Mouse (Mus musculus): ENCODE results near the gene Samhd1.

Gene Samhd1

DNA sequence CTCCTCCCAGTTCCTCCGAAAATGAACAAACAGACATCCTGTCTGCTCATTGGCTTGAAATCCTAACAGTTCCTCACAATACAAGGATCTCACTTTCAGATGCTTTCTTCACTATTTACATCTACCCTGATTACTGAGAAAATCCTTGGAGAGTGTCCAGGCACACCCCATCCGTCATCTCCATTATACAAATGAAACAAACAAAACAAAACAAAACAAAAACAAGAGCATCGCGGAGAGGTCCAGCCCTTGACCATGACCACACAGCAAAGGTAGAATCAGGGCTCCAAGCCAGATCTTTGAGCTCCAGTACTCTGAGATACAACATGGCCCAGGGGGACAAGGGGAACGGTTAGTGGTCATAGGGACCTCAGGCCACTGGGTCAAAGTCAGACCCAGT is 60.3 kb downstream of the Samhd1 start:
- intact Hi-C loops (cut with DNase I): no loop called here

DNA sequence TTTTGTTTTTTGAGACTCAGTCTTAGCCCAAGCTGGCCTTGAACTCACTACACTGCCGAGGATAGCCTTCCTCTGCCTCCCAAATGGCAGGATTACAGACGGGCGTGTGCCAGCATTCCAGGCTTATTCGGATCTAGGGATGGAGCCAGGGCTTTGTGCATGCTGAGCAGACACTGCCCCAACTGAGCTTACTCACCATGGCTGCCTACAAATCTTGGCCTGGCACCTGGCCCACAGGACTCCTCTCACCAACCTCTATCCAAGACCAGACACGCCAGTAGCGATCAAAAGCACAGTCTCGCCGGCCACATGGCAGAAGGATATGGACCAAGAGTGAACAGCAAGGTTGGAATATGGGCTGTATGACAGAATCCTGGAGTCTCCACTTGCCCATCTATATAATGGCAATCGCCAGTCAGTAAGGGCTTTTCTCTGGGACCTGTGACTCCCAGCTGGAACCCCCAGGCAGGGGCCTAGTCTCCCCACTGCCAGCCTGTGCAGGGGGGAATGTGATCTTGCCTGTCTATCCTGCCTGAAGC is 60.8 kb downstream of the Samhd1 start:
- intact Hi-C loops (cut with DNase I): no loop called here

DNA sequence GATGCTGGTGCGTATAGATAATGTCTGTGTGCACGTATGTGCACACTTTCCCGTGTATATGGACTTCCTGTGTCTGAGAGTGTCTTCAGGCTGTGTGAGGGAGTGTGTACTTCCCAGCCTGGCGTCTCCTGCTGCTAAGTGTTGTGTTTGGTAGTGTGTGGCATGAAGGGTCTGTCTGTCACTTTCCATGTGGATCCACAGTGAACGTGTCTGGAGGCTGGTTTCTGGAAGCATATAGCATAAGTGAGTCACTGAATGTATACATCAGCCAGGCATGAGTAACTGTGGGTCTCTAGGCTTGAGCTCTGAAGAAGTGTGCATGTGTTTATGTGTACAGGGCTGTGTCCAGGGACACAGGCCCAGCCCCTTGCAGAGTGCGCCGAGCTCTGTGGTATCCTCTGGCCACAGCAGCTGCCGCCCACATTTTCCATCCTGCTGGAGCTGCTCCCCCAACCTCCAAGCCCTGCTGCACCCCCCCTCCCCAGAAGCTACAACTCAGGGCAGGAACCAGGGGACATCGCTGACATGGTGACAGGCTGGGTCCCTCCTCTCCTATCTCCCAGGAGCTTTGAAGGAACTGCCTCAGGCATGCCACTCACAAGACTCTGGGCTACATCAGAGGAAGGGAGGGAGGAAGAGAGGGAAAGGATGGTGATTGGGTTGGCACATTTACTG is 61.5 kb downstream of the Samhd1 start:
- intact Hi-C loops (cut with DNase I): no loop called here

DNA sequence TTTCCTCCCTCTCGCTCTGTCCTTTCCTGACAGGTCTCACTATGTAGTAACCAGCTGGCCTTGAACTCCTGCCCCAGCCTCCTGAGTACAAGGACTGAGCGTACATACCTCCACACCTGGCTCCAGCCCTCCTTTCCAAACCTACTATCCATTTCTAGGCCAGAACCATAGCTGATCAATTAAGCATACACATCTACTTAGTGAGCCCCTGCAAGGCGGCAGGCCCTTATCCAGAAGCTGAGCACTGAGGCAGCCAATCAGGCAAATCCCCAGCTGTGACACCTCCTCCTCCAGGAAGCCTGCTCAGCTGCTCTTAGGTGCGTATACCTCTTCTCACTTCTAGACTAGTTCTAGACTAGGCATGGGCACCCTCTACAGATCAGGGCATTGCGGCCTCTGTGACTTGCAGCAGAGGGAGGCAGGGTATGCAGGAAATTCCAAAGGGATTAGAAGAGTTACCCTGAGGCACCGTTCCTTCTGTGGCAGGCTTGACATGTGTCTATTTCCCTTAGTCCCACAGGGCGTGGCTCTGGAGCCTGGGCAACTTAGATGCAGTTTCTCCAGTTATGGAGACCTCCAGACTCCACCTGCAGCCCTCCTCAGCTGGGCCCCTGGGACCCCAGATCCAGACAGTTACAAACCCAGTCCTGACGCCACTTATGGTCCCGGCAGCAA is 62.6 kb downstream of the Samhd1 start:
- intact Hi-C loops (cut with DNase I): no loop called here

DNA sequence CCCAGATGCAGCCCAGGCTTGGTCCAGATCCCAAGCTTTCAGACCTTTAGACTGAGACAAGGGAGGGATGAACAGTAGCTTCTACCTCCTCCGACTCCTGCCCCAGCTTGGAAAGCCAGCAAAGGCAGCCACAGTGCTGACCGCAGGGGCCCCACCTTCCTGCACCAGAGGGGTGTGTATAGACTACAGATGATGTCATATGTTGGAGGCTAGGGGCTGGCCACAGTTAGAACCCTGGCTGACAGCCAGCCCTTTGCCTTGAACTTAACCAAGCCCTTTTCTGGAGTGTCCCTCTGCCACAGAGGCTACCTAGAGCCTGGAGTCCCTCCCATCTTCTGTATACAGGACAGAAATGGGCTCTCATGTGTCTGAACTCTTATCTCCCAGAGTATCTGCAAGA is 63.5 kb downstream of the Samhd1 start:
- intact Hi-C loops (cut with DNase I): no loop called here

DNA sequence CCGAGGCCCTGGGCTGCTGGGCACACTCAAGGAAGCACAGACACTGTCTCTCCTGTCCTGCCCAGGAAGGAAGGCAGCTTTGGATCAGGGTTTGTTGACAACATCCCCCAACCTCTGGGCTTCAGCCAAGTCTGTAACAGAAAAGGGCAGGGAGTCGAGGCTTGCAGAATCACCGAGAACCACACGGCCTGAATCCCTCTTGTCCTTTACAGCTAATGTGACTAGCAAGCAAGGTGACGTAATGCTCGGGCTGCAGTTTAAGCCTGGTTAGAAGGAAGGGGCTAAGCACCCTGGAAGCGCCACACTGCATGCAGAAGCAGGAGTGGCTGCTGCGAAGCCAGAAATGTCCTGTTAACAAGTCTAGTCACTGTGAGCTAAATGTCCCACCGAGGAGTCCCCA is 64.7 kb downstream of the Samhd1 start:
- intact Hi-C loops (cut with DNase I): no loop called here

DNA sequence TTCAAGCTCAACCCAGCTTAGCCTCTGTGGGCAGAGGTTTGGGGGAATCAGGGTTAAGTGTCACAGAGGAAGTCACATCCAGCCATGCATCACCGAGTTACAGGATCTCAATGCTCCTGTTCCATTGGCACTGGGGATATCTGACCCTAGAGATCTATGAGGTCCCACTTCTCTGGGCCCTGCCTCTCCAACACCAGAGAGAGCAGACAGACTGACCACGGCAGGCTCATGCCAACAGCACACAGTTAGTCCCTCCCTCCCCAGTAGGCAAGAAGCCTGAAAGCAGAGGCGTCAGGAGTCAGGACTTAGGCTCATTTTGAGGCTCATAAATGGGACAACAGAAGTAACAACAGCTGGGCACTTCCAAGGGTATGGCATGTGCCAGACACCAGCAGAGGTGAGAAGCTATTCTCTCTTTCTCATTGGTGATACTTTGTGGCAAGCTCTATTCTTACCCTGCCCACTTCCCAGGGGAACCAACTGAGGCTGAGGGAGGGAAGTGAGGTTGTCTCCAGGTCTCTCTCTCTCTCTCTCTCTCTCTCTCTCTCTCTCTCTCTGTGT is 65.2 kb downstream of the Samhd1 start:
- intact Hi-C loops (cut with DNase I): no loop called here

DNA sequence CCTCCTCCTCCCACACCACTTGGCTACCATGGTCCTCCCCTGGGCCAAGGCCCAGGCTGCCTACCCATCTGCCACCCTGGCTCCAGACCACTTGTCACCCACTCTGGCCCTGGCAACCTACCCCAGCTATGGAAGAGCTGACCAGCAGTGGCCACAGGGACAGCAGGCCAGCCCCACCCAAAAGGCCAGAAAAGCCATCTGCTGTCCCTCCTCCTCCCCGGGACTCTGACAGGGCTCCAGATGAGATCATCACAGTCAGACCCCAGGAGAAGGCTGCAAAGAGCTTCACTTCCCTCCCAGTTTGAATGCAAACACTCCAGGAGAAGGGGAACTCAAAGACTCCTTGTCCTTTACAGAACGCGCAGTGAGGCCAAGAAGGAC is 65.7 kb downstream of the Samhd1 start:
- intact Hi-C loops (cut with DNase I): no loop called here

DNA sequence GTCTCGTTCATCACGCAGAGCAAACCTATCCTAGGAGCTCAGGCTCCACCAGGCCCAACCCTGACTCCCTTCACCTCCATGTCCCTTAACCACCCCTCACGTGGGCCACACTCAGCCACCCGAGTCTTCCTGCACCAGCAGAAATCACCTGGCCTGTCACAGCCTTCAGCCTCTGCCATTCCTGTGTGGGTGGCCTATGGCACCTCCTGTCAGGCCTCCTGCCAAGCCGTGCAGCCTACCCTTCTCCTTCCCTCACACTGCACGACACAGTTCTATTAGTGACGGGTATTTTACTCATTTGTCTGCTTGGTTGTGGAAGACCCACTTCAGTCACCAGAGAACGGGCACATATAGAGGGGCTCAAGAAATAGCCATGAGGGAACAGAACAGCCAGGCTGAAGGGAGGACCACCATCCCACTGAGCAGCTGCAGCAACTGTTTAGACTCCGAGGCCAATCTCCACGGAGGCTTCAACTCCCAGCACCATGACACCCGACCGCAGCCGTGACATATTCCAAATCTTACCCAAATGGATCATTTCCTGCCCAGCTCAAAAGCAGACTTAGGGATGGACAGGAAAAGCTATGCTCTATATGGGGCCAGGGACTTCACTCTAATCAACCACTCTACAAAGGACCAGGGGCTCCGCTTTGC is 66.2 kb downstream of the Samhd1 start:
- intact Hi-C loops (cut with DNase I): no loop called here

DNA sequence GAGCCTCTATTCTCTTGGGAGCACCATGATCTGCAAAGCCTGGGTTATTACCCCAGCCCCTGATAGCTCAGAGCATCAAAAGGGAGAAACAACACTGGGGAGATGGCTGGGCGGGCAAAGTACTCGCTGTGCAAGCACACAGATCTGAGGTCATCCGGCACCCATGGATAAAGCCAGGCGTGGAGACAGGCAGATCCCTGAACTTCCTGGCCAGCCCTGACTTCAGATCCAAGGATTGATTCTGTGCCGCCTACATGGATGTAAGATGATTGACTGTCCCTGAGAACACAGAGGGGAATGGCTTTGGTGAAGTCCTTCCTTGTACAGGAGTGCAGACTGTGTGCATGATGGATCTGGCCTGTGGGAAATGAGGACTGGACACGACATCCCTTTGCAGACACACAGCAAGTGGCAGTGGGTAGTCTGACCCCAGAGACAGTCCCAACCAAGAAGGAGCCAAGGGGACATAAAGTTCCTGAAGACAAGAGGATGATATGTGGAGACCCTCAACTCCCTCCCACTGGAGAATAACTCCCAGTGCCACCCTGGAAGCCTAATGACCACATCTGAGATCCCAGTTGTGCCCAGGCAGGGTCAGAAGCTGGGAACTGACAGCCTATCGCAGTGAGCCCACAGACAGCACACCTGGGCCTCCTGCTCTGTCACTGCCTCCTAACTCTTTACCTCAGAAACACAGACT is 68.2 kb downstream of the Samhd1 start:
- intact Hi-C loops (cut with DNase I): no loop called here

DNA sequence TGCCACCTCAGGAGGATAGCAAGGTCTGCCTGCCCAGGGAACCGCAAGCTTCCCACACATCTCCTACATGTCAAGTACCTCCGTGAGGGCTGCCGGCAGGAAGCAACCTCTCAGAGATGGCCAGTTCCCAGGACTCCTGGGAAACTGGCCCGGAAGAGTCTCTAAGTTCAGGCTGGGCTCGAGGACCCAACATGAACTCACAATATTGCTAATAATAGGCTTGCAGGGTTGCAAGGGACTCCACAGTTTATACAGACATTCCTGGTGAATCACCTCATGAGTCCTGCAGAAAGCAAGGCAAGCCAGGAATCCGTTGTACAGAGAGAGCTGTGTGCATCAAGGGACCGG is 69.2 kb downstream of the Samhd1 start:
- intact Hi-C loops (cut with DNase I): no loop called here

DNA sequence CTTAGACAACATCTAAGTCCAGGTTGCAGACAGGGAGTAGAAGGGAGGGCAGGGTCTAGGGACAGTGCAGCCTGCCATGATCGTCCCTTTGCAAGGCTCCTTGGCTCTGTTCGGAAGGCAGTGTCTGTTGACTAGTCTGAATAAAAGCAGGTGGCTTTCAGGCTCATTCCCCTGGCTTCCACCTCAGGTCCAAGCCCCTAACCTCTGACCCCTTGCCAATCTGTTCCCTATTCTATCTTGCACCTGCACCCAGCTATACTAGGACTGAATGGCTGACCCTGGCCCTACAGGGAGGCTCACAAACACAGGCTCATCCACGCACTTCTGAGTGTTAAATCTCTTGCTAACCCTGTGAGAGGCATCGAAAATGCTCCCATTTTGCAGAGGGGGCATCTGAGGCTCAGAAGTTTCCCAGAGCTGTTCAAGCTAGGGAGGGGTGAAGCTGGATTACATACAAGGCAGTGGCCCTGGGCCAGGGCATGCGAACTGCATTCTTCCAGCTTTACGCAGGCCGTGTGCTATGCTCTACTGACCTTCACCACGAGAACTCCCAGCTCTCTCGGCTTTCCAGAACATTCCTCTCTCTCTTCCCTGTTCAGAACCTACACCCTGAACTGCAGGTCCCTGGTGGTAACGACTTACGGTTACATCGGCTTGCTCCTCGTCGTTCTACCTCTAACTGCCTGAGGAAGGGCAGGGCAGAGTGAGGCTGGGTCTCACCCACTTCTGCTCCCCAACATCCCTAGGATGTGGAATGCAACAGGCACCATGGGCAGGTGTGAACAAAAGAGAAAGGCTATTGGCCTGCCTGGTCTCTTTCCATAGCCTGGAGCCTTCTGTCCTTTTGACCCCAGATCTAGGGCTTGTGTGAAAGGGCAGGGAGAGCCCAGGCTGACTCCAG is 69.8 kb downstream of the Samhd1 start:
- intact Hi-C loops (cut with DNase I): no loop called here

DNA sequence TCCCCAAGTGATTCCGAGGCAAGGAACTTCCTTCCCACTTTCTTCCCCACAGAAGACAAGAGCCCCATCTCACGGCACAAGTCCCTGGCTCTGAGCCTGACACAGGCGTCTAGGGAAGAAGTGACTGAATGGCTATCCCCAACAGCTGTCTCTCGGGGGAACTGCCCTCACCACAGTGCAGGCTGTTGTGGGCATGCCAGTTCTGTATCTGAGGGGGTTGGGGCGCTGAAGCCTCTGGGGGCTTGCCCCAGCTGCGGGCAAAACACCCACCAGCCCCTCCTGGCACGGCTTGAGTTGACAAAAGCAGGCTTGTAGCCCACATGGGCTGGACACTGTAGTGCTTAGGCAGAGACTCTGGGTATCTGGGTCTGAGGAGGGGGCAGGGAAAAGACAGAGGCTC is 70.9 kb downstream of the Samhd1 start:
- intact Hi-C loops (cut with DNase I): no loop called here

DNA sequence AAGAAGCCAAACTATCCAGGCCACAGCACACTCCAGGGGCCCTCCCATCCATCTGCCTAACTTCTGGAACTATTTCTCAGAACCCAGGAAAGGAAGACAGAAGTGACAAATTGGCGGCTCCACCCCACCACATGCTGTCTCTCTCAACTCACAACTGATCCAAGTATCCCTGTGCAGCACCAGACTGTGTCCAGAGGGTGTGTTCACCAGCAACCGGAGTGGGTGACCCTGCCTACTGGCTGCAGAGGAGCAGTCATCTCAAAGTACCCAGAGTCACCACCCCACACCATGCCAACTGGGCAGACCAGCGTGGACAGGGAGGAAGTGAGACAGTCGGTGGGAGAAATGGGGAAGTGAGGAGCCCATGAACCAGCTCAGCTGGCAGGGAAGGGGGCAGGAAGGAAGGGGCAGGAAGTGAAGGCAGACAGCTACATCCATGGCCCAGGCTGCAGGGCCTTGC is 71.8 kb downstream of the Samhd1 start:
- intact Hi-C loops (cut with DNase I): no loop called here

DNA sequence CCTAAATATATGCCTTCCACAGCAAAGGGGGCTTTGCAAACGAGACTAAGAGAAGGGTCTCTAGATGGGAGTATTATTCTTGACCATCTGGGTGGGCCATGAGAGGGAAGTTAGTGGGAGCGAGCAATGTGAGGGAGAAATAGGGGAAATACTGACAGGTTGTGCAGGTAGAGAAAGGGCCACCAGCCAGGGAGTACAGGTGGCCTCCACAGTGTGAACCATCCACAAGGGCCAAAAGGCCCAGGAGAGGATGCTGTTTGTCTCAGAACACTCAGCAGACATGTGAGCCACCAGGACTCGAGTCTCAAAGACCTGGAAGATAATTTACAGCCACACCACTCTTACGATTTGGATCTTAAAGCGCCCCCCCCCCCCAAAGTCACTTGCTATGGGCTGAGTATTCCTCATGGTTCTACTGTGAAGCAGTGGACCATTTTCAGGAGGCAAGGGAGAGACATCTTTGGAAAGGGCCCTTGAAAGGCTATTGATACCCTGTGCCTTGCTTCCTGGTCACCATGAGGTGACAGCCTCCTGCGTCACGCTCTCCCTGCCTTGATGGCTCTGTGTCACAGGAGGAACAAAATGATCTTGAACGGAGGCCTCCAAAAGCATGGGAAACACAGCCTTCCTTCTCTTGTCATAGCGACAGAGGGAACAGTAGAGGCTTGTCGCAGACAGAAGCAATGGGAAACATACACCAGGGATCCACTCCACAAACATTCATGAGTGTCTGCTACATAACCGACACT is 74.3 kb downstream of the Samhd1 start:
- intact Hi-C loops (cut with DNase I): no loop called here

DNA sequence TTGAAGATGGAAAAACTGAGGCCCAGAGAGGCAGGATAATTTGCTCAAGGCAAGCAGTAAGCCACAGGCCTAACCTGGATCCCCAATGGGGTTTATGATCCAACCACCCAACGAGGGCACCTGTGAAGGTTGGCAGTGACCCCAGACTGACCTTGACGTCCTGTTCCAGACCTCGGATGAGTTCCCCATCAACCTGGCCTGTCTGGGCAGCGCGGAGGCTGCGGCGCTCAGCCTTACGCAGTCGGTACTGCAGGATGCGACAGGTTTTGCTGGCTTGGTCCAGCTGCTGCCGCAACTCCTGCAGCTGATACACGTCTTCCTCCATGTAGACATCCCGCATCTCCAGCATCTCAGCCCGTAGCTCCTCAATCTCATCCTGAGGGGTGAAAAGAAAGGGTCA is 75.0 kb downstream of the Samhd1 start:
- intact Hi-C loops (cut with DNase I): no loop called here

DNA sequence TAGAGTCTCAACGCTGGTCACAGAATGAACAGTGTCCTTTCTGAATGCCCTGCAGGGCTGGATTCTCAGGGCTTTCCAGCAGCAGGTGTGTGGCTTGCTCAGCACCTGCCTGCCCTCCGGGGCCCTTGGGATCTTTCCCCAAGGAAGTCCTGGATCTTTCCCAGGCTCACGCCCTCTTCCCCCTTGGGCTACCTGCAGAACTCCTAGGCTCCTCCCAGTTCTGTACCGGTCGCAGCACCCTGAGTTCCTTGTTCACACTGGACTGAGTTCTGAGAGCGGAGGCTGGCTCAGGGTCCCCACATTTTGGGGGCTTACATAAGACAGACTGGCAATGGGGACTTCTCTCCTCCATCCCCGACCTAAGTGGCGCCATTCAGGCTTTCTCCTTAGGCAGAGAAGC is 75.9 kb downstream of the Samhd1 start:
- intact Hi-C loops (cut with DNase I): no loop called here

DNA sequence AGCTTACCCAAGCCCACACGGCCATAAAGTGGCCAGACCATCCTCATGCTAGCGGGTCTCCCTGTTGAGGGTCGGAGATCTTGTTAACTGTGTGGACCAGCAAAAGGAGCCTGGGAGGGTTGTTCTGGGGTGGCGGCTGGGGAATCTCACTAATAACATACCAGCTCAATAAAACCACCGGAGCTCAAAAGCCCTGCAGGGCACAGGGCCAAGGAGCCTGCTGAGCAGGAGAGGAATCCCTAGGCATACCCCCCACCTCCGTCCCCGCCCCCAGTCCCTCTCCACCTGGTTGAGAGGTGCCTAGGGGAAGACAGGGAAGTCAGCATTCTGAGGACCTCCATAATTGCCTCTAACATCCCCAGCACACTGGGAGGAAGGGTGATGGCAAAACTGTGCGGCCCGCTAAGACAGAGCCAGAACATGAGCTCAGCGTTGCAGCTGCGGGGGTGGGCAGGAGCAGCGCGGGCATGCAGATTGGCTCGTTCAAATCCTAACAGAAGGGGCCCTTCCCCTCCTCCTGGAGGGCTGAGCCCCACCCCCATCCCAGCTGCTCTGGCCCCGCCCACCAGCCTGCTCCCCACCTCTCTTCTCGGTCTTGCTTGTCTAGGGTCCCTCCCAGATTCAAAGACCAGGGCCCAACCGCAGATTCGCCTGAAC is 76.6 kb downstream of the Samhd1 start:
- intact Hi-C loops (cut with DNase I): no loop called here

DNA sequence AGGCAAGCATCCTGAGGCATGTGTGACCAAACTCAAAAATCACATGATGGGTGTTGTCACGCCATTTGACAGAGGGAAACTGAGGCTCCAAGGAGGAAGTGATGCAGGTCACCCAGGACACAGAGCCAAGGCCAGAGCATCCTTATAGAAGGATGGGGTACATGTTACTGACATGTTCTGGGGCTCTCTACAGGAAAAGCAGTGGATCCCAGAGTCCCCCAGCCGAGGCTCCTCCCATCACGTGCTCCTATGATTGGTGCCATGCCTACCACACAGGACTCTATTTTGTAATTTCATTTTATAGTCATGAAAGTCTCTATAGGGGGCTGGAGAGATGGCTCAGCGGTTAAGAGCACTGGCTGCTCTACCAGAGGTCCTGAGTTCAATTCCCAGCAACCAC is 77.3 kb downstream of the Samhd1 start:
- intact Hi-C loops (cut with DNase I): no loop called here

Data from adrenal gland (tissue).